Mouse (Mus musculus) stomach, postnatal 0 days (tissue): ENCODE results near the gene Sirt4.
"Not testable (repeated sequence)": the region's sequence is repeated elsewhere in the genome, so short reads cannot be mapped to it uniquely, and the experiment has no call there.

ENCODE experiments used
- CTCF ChIP-seq: IDR thresholded peaks from 2 replicates; pipeline ENCODE4 v1.5.1; 2016; ENCODE audit warnings: antibody characterized with exemption, low read depth, mild to moderate bottlenecking, moderate library complexity
- EP300 ChIP-seq: optimal IDR thresholded peaks from 2 replicates; pipeline ENCODE3; 2016; ENCODE audit warnings: antibody characterized with exemption

- not testable (repeated sequence) for TF ChIP-seq CTCF, EP300
Measured at GRCm38 (mm10) chr5:115518214-115518613, 33.7 kb upstream of the Sirt4 start.
